Mouse (Mus musculus): ENCODE measurements at regions not wholly inside any gene's neighbourhood (a gene's known extent, or its start where the extent isn't known, plus 50 kb on each side); places are given as distances from the start of the nearest gene placed in this dataset.

DNA sequence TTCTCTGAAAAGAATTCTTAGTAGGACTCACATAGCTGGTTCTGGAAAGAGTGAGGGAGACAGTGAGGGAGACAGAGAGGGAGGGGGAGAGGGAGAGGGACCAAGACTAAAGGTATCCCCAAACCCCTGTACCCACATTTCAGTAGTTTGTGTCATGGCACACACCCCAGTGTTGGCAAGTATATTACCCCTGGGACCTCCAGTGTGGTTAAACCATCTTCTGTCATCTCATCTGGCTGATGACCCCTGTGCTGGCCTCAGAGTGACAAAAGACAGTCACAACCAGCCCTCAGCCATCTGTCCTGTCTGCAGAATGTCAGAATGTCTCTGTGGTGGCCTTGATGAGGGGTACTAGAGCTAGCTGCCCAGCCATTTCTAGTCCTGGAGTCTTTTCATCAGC lies 107.6 kb upstream of the Clstn2 start:
- TF ChIP-seq EP300 (IDR thresholded peaks at IDR 0.05; ENCODE audit: insufficient read depth, low read depth, low read length), result no peak
- TF ChIP-seq POLR2A (IDR thresholded peaks at IDR 0.05; ENCODE audit: insufficient read depth, low read length), result no peak

Measured in ES-Bruce4 (cell line).